Mouse (Mus musculus) intestine, embryonic 14.5 days (tissue): ENCODE measurements around the gene Atrnl1. TPM values are rescaled to one million over a fixed set of nuclear protein-coding genes. Genes with fewer than 3 reads are reported as not detected.
A peak's percentile ranks its signal among the peaks of the same experiment; 100 is the strongest.
"Not testable (repeated sequence)": the region's sequence is repeated elsewhere in the genome, so short reads cannot be mapped to it uniquely, and the experiment has no call there.

ENCODE experiments used
- ATAC-seq: fragments of 200-750 bp; cut with Nextera tagmentation; replicated peaks from 2 replicates; pipeline ENCODE4 v1.8.0; 2017; ENCODE audit warnings: low read depth, moderate number of reproducible peaks, moderate TSS enrichment, moderate library complexity; ENCODE audit not compliant: low FRiP score, low TSS enrichment
- DNase-seq: peaks from one replicate; pipeline ENCODE4 v3.0.0-alpha.2; 2018; ENCODE audit warnings: low spot score
- H3K27ac ChIP-seq: fragments of 300-500 bp; sonication (generic); 2 replicates; pipeline ENCODE4 v1.5.1; 2014; ENCODE audit warnings: low read depth, mild to moderate bottlenecking, control low read depth
- H3K27me3 ChIP-seq: fragments of 300-500 bp; sonication (generic); replicated peaks from 2 replicates; pipeline ENCODE4 v1.6.1; 2014; ENCODE audit warnings: low read length, control low read depth; ENCODE audit not compliant: control insufficient read depth, insufficient read depth
- H3K36me3 ChIP-seq: fragments of 300-500 bp; sonication (generic); 2 replicates; pipeline ENCODE4 v1.6.1; 2014; ENCODE audit warnings: low read length, control low read depth; ENCODE audit not compliant: control insufficient read depth, insufficient read depth
- H3K4me1 ChIP-seq: fragments of 300-500 bp; sonication (generic); replicated peaks from 2 replicates; pipeline ENCODE4 v1.6.1; 2014; ENCODE audit warnings: low read length, control low read depth, mixed read lengths; ENCODE audit not compliant: control insufficient read depth, insufficient read depth
- H3K4me2 ChIP-seq: fragments of 300-500 bp; sonication (generic); 2 replicates; pipeline ENCODE4 v1.6.1; 2014; ENCODE audit warnings: low read length
- H3K4me3 ChIP-seq: fragments of 300-500 bp; sonication (generic); 2 replicates; pipeline ENCODE4 v1.5.1; 2014; ENCODE audit warnings: low read depth, low read length, control low read depth, mixed read lengths
- H3K9ac ChIP-seq: fragments of 300-500 bp; sonication (generic); 2 replicates; pipeline ENCODE4 v1.6.1; 2014; ENCODE audit warnings: mild to moderate bottlenecking, low read length
- H3K9me3 ChIP-seq: fragments of 300-500 bp; sonication (generic); 2 replicates; pipeline ENCODE4 v1.6.1; 2016; ENCODE audit warnings: low read length, control low read depth; ENCODE audit not compliant: control insufficient read depth
- WGBS: fragments of 180-500 bp; shearing (Covaris S2); extraction: QIAGEN DNeasy Blood & Tissue Kit; methylation state at CpG from one replicate; pipeline ENCODE4 v1.1.7; 2014; 5-methylcytosine and 5-hydroxymethylcytosine counted together
- polyA plus RNA-seq: library from polyadenylated mRNA; unstranded; fragments of >200 nt; fragmentation: Nextera tagmentation; extraction: Ambion mirVana; gene quantifications from 2 replicates; pipeline ENCODE4 v1.2.1, GENCODE M21; 2014

The Atrnl1 gene
- polyA plus RNA-seq, 1 experiment from 2014 or later = 7.4 TPM

GRCm38 (mm10) chr19:57877343-57877742 is 266.5 kb downstream of the Atrnl1 start:
- no peaks in the 10 kb centered on the region for H3K36me3 ChIP-seq

GRCm38 (mm10) chr19:57878583-57878982 is 267.7 kb downstream of the Atrnl1 start:
- no peaks in the 10 kb centered on the region for H3K9me3 ChIP-seq
- 37% methylated on average over 9 of the region's 9 CpGs for WGBS
- peak; percentile 38 for DNase-seq

More at GRCm38 (mm10) chr19:57877343-57877742, 266.5 kb downstream of the Atrnl1 start:
- DNase-seq (peak; percentile 6), ATAC-seq (no peak)
- Histone ChIP-seq H3K4me2 (no peak overlapping the region), H3K9me3 (no peaks in the 10 kb centered on the region), H3K4me3 (no peak overlapping the region), H3K9ac (no peak overlapping the region), H3K27me3 (no peaks in the 10 kb centered on the region), H3K4me1 (0 out of 2 replicates have a peak, but pooled peaks cover 6% of the 10 kb centered on the region), H3K27ac (no peak overlapping the region)
- WGBS = 95% methylated on average over 4 of the region's 4 CpGs

GRCm38 (mm10) chr19:57879841-57880240 is 269.0 kb downstream of the Atrnl1 start:
- not testable (repeated sequence) for H3K9ac ChIP-seq, H3K4me1 ChIP-seq, H3K9me3 ChIP-seq, ATAC-seq, H3K27me3 ChIP-seq, H3K27ac ChIP-seq, H3K4me3 ChIP-seq, H3K4me2 ChIP-seq, H3K36me3 ChIP-seq
- 56% methylated on average over 1 of the region's 1 CpGs for WGBS
- peak; percentile 10 for DNase-seq

More at GRCm38 (mm10) chr19:57878583-57878982, 267.7 kb downstream of the Atrnl1 start:
- Histone ChIP-seq H3K36me3 (no peaks in the 10 kb centered on the region), H3K4me2 (no peak overlapping the region), H3K9ac (no peak overlapping the region), H3K27ac (no peak overlapping the region), H3K4me1 (0 out of 2 replicates have a peak, but pooled peaks cover 6% of the 10 kb centered on the region), H3K27me3 (no peaks in the 10 kb centered on the region), H3K4me3 (no peak overlapping the region)
- ATAC-seq = no peak

- Histone ChIP-seq H3K36me3 (no peaks in the 10 kb centered on the region), H3K4me2 (no peak overlapping the region), H3K27ac (no peak overlapping the region), H3K4me3 (no peak overlapping the region), H3K4me1 (0 out of 2 replicates have a peak, but pooled peaks cover 6% of the 10 kb centered on the region), H3K27me3 (no peaks in the 10 kb centered on the region), H3K9me3 (no peaks in the 10 kb centered on the region), H3K9ac (no peak overlapping the region)
- 93% methylated on average over 7 of the region's 7 CpGs for WGBS
- no peak for ATAC-seq
- DNase-seq = no peak
Observed at GRCm38 (mm10) chr19:57881927-57882326, 271.1 kb downstream of the Atrnl1 start.

GRCm38 (mm10) chr19:57888871-57889270 is 278.0 kb downstream of the Atrnl1 start:
- ATAC-seq (no peak), DNase-seq (peak; percentile 27)
- Histone ChIP-seq H3K4me2 (no peak overlapping the region), H3K27me3 (no peaks in the 10 kb centered on the region), H3K4me3 (no peak overlapping the region), H3K4me1 (peaks cover 3% of the 10 kb centered on the region; the same call in 1 of the 2 replicates), H3K27ac (no peak overlapping the region), H3K36me3 (no peaks in the 10 kb centered on the region), H3K9ac (no peak overlapping the region), H3K9me3 (no peaks in the 10 kb centered on the region)
- WGBS = 85% methylated on average over 8 of the region's 8 CpGs

GRCm38 (mm10) chr19:57889741-57890140 is 278.9 kb downstream of the Atrnl1 start:
- Histone ChIP-seq H3K27me3 (no peaks in the 10 kb centered on the region), H3K9ac (no peak overlapping the region), H3K9me3 (no peaks in the 10 kb centered on the region), H3K4me1 (peaks cover 3% of the 10 kb centered on the region; the same call in 1 of the 2 replicates), H3K27ac (no peak overlapping the region), H3K36me3 (no peaks in the 10 kb centered on the region), H3K4me3 (no peak overlapping the region), H3K4me2 (no peak overlapping the region)
- WGBS = 41% methylated on average over 3 of the region's 3 CpGs
- ATAC-seq = no peak
- DNase-seq = peak; percentile 44

- no peak overlapping the region for H3K4me3 ChIP-seq
- DNase-seq (peak; percentile 43), ATAC-seq (no peak)
- H3K27ac ChIP-seq = no peak overlapping the region
- no peaks in the 10 kb centered on the region for H3K36me3 ChIP-seq
- peaks cover 3% of the 10 kb centered on the region; the same call in 1 of the 2 replicates for H3K4me1 ChIP-seq
- WGBS = 72% methylated on average over 3 of the region's 3 CpGs
- no peak overlapping the region for H3K4me2 ChIP-seq
- H3K9ac ChIP-seq = no peak overlapping the region
- H3K9me3 ChIP-seq = no peaks in the 10 kb centered on the region
- no peaks in the 10 kb centered on the region for H3K27me3 ChIP-seq
Observed at GRCm38 (mm10) chr19:57890954-57891353, 280.1 kb downstream of the Atrnl1 start.

- H3K27me3 ChIP-seq = no peaks in the 10 kb centered on the region
- peaks cover 3% of the 10 kb centered on the region; the same call in 1 of the 2 replicates for H3K4me1 ChIP-seq
Observed at GRCm38 (mm10) chr19:57894191-57894590, 283.4 kb downstream of the Atrnl1 start.

GRCm38 (mm10) chr19:57900037-57900436 is 289.2 kb downstream of the Atrnl1 start:
- no peaks in the 10 kb centered on the region for H3K36me3 ChIP-seq
- no peaks in the 10 kb centered on the region for H3K4me1 ChIP-seq
- H3K27me3 ChIP-seq = no peaks in the 10 kb centered on the region
- WGBS = 85% methylated on average over 1 of the region's 1 CpGs
- H3K9ac ChIP-seq = no peak overlapping the region
- no peaks in the 10 kb centered on the region for H3K9me3 ChIP-seq
- ATAC-seq (no peak), DNase-seq (no peak)
- no peak overlapping the region for H3K27ac ChIP-seq
- no peak overlapping the region for H3K4me3 ChIP-seq
- no peak overlapping the region for H3K4me2 ChIP-seq

More at GRCm38 (mm10) chr19:57894191-57894590, 283.4 kb downstream of the Atrnl1 start:
- WGBS = 50% methylated on average over 1 of the region's 1 CpGs
- DNase-seq (peak; percentile 12), ATAC-seq (no peak)
- Histone ChIP-seq H3K9me3 (no peaks in the 10 kb centered on the region), H3K4me3 (no peak overlapping the region), H3K9ac (no peak overlapping the region), H3K36me3 (no peaks in the 10 kb centered on the region), H3K27ac (no peak overlapping the region), H3K4me2 (no peak overlapping the region)
